Mouse (Mus musculus): ENCODE measurements at regions not wholly inside any gene's neighbourhood (a gene's known extent, or its start where the extent isn't known, plus 50 kb on each side); places are given as distances from the start of the nearest gene placed in this dataset.

- no peak for DNase-seq
- Histone ChIP-seq H3K27ac (ENCODE audit: insufficient read depth, low read length) (no peak overlapping the region), H3K4me3 (replicated peaks; ENCODE audit: insufficient read depth, low read depth, low read length) (no peak overlapping the region), H3K4me1 (ENCODE audit: control insufficient read depth, insufficient read depth, low read length) (no peaks in the 10 kb centered on the region), H3K27me3 (ENCODE audit: control insufficient read depth, insufficient read depth, low read length) (no peaks in the 10 kb centered on the region)
- 81% methylated on average over 11 of the region's 11 CpGs for WGBS
- TF ChIP-seq CTCF (IDR thresholded peaks at IDR 0.05; ENCODE audit: borderline replicate concordance, insufficient read depth, low read depth, low read length) (no peak), POLR2A (IDR thresholded peaks at IDR 0.05; ENCODE audit: borderline replicate concordance, insufficient read depth, low read length) (no peak)
Measured at GRCm38 (mm10) chr7:66544352-66545053, 117.2 kb upstream of the Aldh1a3 start.

- H3K4me3 ChIP-seq (replicated peaks; ENCODE audit: insufficient read depth, low read depth, low read length): no peak overlapping the region
- no peaks in the 10 kb centered on the region; the same call in 1 of the 2 replicates for H3K27me3 ChIP-seq (ENCODE audit: control insufficient read depth, insufficient read depth, low read length)
- H3K27ac ChIP-seq (ENCODE audit: insufficient read depth, low read length): no peak overlapping the region
- TF ChIP-seq POLR2A (IDR thresholded peaks at IDR 0.05; ENCODE audit: borderline replicate concordance, insufficient read depth, low read length) (no peak), CTCF (IDR thresholded peaks at IDR 0.05; ENCODE audit: borderline replicate concordance, insufficient read depth, low read depth, low read length) (no peak)
- no peak for DNase-seq
- no peaks in the 10 kb centered on the region for H3K4me1 ChIP-seq (ENCODE audit: control insufficient read depth, insufficient read depth, low read length)
- 26% methylated on average over 6 of the region's 6 CpGs for WGBS
Measured at GRCm38 (mm10) chr7:66532596-66532995, 105.3 kb upstream of the Aldh1a3 start.

- no peak for DNase-seq
- Histone ChIP-seq H3K4me3 (replicated peaks; ENCODE audit: insufficient read depth, low read depth, low read length) (no peak overlapping the region), H3K27ac (ENCODE audit: insufficient read depth, low read length) (no peak overlapping the region), H3K27me3 (ENCODE audit: control insufficient read depth, insufficient read depth, low read length) (no peaks in the 10 kb centered on the region; the same call in 1 of the 2 replicates), H3K4me1 (ENCODE audit: control insufficient read depth, insufficient read depth, low read length) (no peaks in the 10 kb centered on the region)
- 17% methylated on average over 8 of the region's 8 CpGs for WGBS
- TF ChIP-seq POLR2A (IDR thresholded peaks at IDR 0.05; ENCODE audit: borderline replicate concordance, insufficient read depth, low read length) (no peak), CTCF (IDR thresholded peaks at IDR 0.05; ENCODE audit: borderline replicate concordance, insufficient read depth, low read depth, low read length) (no peak)
Measured at GRCm38 (mm10) chr7:66532048-66532447, 104.7 kb upstream of the Aldh1a3 start.

- DNase-seq: no peak
- WGBS: 35% methylated on average over 7 of the region's 7 CpGs
- H3K27me3 ChIP-seq (ENCODE audit: control insufficient read depth, insufficient read depth, low read length): no peaks in the 10 kb centered on the region; the same call in 1 of the 2 replicates
- TF ChIP-seq CTCF (IDR thresholded peaks at IDR 0.05; ENCODE audit: borderline replicate concordance, insufficient read depth, low read depth, low read length) (no peak), POLR2A (IDR thresholded peaks at IDR 0.05; ENCODE audit: borderline replicate concordance, insufficient read depth, low read length) (no peak)
- H3K27ac ChIP-seq (ENCODE audit: insufficient read depth, low read length): no peak overlapping the region
- no peaks in the 10 kb centered on the region for H3K4me1 ChIP-seq (ENCODE audit: control insufficient read depth, insufficient read depth, low read length)
- H3K4me3 ChIP-seq (replicated peaks; ENCODE audit: insufficient read depth, low read depth, low read length): no peak overlapping the region
Measured at GRCm38 (mm10) chr7:66531111-66531510, 103.8 kb upstream of the Aldh1a3 start.

- H3K27me3 ChIP-seq (ENCODE audit: control insufficient read depth, insufficient read depth, low read length): no peaks in the 10 kb centered on the region; the same call in 1 of the 2 replicates
- WGBS: 53% methylated on average over 4 of the region's 4 CpGs
Measured at GRCm38 (mm10) chr7:66528881-66529280, 101.6 kb upstream of the Aldh1a3 start.

DNA sequence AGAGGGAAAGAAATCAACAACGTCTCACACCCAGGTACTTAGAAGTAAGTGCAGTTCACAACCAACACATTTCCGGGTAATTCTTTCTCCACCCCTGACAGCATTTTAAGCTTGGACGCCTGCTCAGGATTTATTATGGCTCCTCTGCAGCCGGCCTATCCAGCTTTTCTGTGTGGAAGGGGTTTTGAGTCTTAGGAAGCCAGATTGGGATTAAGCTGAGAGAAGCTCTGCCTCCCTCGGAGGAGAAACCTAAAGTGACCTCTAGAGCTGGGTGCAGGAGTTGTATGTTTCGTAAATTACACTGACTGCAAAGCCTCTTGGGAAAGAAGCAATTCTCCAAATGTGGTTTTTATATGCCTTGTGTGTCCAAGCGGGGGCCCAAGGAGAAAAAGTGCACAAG is 96.6 kb upstream of the Aldh1a3 start:
- TF ChIP-seq POLR2A (IDR thresholded peaks at IDR 0.05; ENCODE audit: borderline replicate concordance, insufficient read depth, low read length): no peak
- TF ChIP-seq CTCF (IDR thresholded peaks at IDR 0.05; ENCODE audit: borderline replicate concordance, insufficient read depth, low read depth, low read length): no peak
- no peaks in the 10 kb centered on the region for H3K27me3 ChIP-seq (ENCODE audit: control insufficient read depth, insufficient read depth, low read length)
- H3K4me1 ChIP-seq (ENCODE audit: control insufficient read depth, insufficient read depth, low read length): no peaks in the 10 kb centered on the region
- H3K27ac ChIP-seq (ENCODE audit: insufficient read depth, low read length): no peak overlapping the region
- DNase-seq: no peak
- WGBS: 72% methylated on average over 7 of the region's 7 CpGs
- H3K4me3 ChIP-seq (replicated peaks; ENCODE audit: insufficient read depth, low read depth, low read length): no peak overlapping the region

More at GRCm38 (mm10) chr7:66528881-66529280, 101.6 kb upstream of the Aldh1a3 start:
- Histone ChIP-seq H3K4me1 (ENCODE audit: control insufficient read depth, insufficient read depth, low read length) (no peaks in the 10 kb centered on the region), H3K4me3 (replicated peaks; ENCODE audit: insufficient read depth, low read depth, low read length) (no peak overlapping the region), H3K27ac (ENCODE audit: insufficient read depth, low read length) (no peak overlapping the region)
- DNase-seq: no peak
- TF ChIP-seq CTCF (IDR thresholded peaks at IDR 0.05; ENCODE audit: borderline replicate concordance, insufficient read depth, low read depth, low read length) (no peak), POLR2A (IDR thresholded peaks at IDR 0.05; ENCODE audit: borderline replicate concordance, insufficient read depth, low read length) (no peak)

GRCm38 (mm10) chr7:66521522-66521921 is 94.2 kb upstream of the Aldh1a3 start:
- no peak overlapping the region for H3K27ac ChIP-seq (ENCODE audit: insufficient read depth, low read length)
- WGBS: 92% methylated on average over 2 of the region's 2 CpGs
- no peak overlapping the region for H3K4me3 ChIP-seq (replicated peaks; ENCODE audit: insufficient read depth, low read depth, low read length)
- H3K27me3 ChIP-seq (ENCODE audit: control insufficient read depth, insufficient read depth, low read length): no peaks in the 10 kb centered on the region
- no peak for DNase-seq
- TF ChIP-seq CTCF (IDR thresholded peaks at IDR 0.05; ENCODE audit: borderline replicate concordance, insufficient read depth, low read depth, low read length) (no peak), POLR2A (IDR thresholded peaks at IDR 0.05; ENCODE audit: borderline replicate concordance, insufficient read depth, low read length) (no peak)
- H3K4me1 ChIP-seq (ENCODE audit: control insufficient read depth, insufficient read depth, low read length): no peaks in the 10 kb centered on the region

GRCm38 (mm10) chr7:66516143-66516542 is 88.8 kb upstream of the Aldh1a3 start:
- DNase-seq: no peak
- H3K27ac ChIP-seq (ENCODE audit: insufficient read depth, low read length): no peak overlapping the region
- H3K4me3 ChIP-seq (replicated peaks; ENCODE audit: insufficient read depth, low read depth, low read length): no peak overlapping the region
- TF ChIP-seq CTCF (IDR thresholded peaks at IDR 0.05; ENCODE audit: borderline replicate concordance, insufficient read depth, low read depth, low read length): no peak
- no peak for TF ChIP-seq POLR2A (IDR thresholded peaks at IDR 0.05; ENCODE audit: borderline replicate concordance, insufficient read depth, low read length)
- H3K27me3 ChIP-seq (ENCODE audit: control insufficient read depth, insufficient read depth, low read length): no peaks in the 10 kb centered on the region
- H3K4me1 ChIP-seq (ENCODE audit: control insufficient read depth, insufficient read depth, low read length): no peaks in the 10 kb centered on the region
- 31% methylated on average over 4 of the region's 4 CpGs for WGBS

Data from cerebellum, adult 2 months (tissue).